Mouse (Mus musculus): ENCODE results near the gene Cd3d. TPM values are rescaled to one million over a fixed set of nuclear protein-coding genes. Genes with fewer than 3 reads are reported as not detected.

Cd3d gene
- polyA plus RNA-seq, 1 experiment from 2014 or later, result 0.45 TPM

Other genes with a start within 250 kb of the Cd3d start
- 20.2 and 24.4 TPM in 2 replicates for gene Phldb1, start 246.6 kb upstream of the Cd3d start, polyA plus RNA-seq (2015; fragmentation: Nextera tagmentation; extraction: Ambion mirVana)
- 114 and 119 TPM in 2 replicates for gene Arcn1, start 213.9 kb upstream of the Cd3d start, polyA plus RNA-seq (2015; fragmentation: Nextera tagmentation; extraction: Ambion mirVana)
- gene Ift46, start 213.9 kb upstream of the Cd3d start, polyA plus RNA-seq (2015; fragmentation: Nextera tagmentation; extraction: Ambion mirVana), result 65.7 and 68.6 TPM in 2 replicates
- 1.5 and 1.9 TPM in 2 replicates for gene Tmem25, start 182.5 kb upstream of the Cd3d start, polyA plus RNA-seq (2015; fragmentation: Nextera tagmentation; extraction: Ambion mirVana)
- 0.29 and 2.2 TPM in 2 replicates for gene Ttc36, start 178.7 kb upstream of the Cd3d start, polyA plus RNA-seq (2015; fragmentation: Nextera tagmentation; extraction: Ambion mirVana)
- gene Kmt2a, start 100.5 kb upstream of the Cd3d start, polyA plus RNA-seq (2015; fragmentation: Nextera tagmentation; extraction: Ambion mirVana), result 6.1 and 6.5 TPM in 2 replicates
- gene Atp5l, start 61.0 kb upstream of the Cd3d start, polyA plus RNA-seq (2015; fragmentation: Nextera tagmentation; extraction: Ambion mirVana), result 1,009 and 1,200 TPM in 2 replicates
- gene Ube4a, start 16.2 kb upstream of the Cd3d start, polyA plus RNA-seq (2015; fragmentation: Nextera tagmentation; extraction: Ambion mirVana), result 15.9 and 17.4 TPM in 2 replicates
- 1.9 TPM in 1 of 2 replicates, not detected in the other for gene Cd3g, start 1.4 kb upstream of the Cd3d start, polyA plus RNA-seq (2015; fragmentation: Nextera tagmentation; extraction: Ambion mirVana)
- 0.55 TPM in 1 of 2 replicates, not detected in the other for gene Cd3e, start 27.8 kb downstream of the Cd3d start, polyA plus RNA-seq (2015; fragmentation: Nextera tagmentation; extraction: Ambion mirVana)
- gene Mpzl2, start 58.0 kb downstream of the Cd3d start, polyA plus RNA-seq (2015; fragmentation: Nextera tagmentation; extraction: Ambion mirVana), result 1.3 and 1.5 TPM in 2 replicates
- 1.6 and 1.7 TPM in 2 replicates for gene Mpzl3, start 73.4 kb downstream of the Cd3d start, polyA plus RNA-seq (2015; fragmentation: Nextera tagmentation; extraction: Ambion mirVana)
- gene Jaml, start 97.4 kb downstream of the Cd3d start, polyA plus RNA-seq (2015; fragmentation: Nextera tagmentation; extraction: Ambion mirVana), result 0.17 and 0.23 TPM in 2 replicates
- 1.5 and 2.1 TPM in 2 replicates for gene Scn2b, start 136.0 kb downstream of the Cd3d start, polyA plus RNA-seq (2015; fragmentation: Nextera tagmentation; extraction: Ambion mirVana)
- gene Scn4b, start 156.6 kb downstream of the Cd3d start, polyA plus RNA-seq (2015; fragmentation: Nextera tagmentation; extraction: Ambion mirVana), result 0.17 and 0.44 TPM in 2 replicates
- not detected in 2 replicates for gene BC049352, start 200.2 kb downstream of the Cd3d start, polyA plus RNA-seq (2015; fragmentation: Nextera tagmentation; extraction: Ambion mirVana)
- gene Tmprss4, start 222.3 kb downstream of the Cd3d start, polyA plus RNA-seq (2015; fragmentation: Nextera tagmentation; extraction: Ambion mirVana), result 0.19 TPM in 1 of 2 replicates, not detected in the other